Mouse (Mus musculus) left cerebral cortex, postnatal 14 days (tissue): ENCODE results near the gene Btbd9. TPM values are rescaled to one million over a fixed set of nuclear protein-coding genes. Genes with fewer than 3 reads are reported as not detected.

Experiments used
- DNase-seq, 2 experiments: peaks; one replicate each; pipeline ENCODE4 v3.0.0; 2021 to 2022; ENCODE audit warnings: low spot score in 2 of 2, mixed read lengths in 1 of 2
- intact Hi-C: fragments of 180-260 bp; cut with DNase I; formaldehyde crosslinking; loops from one replicate; pipeline ENCODE4 v1.15.1; 2025
- total RNA-seq, 2 experiments: library from RNA; stranded (reverse); gene quantifications; 2 replicates each; pipeline ENCODE4 v1.2.3; 2021

The Btbd9 gene
- total RNA-seq, 2 experiments from 2014 or later = 78.9 to 95.2 TPM

DNA sequence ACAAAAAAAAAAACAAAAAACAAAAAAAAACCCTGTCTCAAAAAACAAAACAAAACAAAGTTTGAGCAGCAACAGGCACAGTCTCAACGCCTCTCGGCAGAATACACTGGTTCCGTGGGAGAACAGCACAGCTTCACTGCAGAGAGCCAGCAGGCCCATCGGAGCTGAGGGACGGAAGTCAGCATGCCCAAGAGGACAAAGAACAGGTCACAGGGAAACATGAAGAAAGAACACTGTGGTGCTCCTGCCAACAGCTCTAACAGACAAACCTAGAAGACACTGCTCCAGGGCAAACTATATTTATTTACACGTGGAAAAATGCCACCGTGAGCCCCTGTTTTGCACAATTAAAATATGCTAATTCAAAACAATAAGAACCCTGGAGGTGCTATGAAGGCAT lies 11.3 kb downstream of the Btbd9 start:
- intact Hi-C loops = no loop called here
- no peak for DNase-seq

DNA sequence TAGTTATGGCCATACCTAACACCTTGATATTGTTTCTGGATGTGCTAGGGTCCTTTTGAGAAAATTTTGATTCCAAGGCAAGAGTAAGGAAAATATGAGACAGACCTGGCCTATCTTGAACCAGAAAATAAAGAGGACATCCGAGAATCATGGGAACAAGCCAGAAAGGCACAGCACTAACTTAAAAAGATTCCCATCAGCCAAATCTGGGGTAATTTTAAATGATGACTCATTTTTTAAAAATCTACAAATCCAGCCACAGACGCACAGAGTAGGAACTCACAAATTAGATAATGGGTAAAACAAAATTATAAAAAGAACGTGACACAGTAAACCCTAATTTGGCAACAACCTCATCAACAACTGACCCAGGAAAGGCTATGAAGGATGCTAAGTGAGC lies 11.9 kb downstream of the Btbd9 start:
- DNase-seq = no peak
- intact Hi-C loops = no loop called here

DNA sequence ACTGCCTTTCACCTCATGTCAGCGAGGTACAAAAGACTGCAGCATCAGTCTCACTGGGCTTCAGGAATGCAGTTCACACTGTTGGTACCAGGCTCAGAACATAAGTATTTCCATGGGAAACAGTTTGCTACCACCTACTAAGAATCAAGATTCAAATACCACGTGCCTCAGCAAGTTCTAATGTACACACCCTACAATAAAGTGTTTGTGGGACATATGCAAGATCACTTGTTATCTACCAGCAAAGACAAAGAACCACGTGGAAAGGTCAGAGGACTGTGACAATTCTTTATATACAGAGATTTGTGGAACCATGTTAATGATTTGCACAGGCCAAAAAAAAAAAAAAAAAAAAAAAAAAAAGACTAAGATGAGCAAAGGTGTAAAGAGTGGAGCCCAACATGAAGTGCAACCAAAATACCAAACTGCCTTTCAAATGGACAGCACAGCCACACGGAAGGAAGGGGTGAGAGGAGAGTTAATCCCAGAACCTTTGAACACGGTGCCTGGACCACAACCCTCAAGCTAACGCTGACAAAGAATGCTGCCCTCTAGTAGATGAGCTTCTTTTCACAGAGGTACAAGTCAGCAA lies 12.7 kb downstream of the Btbd9 start:
- intact Hi-C loops = no loop called here
- no peak for DNase-seq

DNA sequence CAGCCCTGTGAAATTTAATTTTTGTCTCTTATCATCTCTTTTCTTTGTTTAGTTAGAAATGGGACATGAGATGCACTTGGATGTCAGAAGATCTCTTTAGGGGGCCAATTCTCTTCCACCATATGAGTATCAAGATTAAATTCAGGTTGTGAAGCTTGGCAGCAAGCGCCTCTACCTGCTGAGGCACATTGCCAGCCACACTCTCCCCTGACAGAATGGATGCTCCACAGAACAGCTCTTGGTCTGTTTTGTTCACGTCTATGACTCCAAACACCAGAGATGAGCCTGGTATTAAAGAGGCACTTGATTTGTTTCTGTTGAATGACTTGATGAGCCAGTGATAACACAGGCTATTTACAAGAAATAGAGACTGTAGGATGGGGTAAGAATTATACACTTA lies 13.5 kb downstream of the Btbd9 start:
- intact Hi-C loops = no loop called here
- no peak for DNase-seq

DNA sequence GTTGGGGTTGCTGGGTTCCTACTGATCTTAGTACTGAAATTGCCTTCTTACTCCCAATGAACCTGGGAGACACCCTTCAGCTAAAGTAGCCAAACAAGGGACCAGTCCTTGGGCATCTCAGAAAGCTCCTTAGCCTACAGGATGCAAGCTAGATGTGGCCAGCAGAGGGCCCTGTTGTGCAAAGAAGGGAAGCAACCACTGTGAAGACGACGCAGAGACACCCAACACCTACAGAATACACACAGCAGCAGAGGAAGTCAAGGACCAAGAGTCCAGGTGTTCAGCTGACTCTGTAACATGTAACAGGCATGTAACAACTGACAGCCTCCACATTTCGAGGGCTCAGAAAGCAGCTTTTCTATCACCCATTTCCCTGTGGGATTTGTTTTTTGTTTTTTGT lies 16.8 kb downstream of the Btbd9 start:
- intact Hi-C loops = no loop called here
- peak; percentile 37 to 64 for DNase-seq

DNA sequence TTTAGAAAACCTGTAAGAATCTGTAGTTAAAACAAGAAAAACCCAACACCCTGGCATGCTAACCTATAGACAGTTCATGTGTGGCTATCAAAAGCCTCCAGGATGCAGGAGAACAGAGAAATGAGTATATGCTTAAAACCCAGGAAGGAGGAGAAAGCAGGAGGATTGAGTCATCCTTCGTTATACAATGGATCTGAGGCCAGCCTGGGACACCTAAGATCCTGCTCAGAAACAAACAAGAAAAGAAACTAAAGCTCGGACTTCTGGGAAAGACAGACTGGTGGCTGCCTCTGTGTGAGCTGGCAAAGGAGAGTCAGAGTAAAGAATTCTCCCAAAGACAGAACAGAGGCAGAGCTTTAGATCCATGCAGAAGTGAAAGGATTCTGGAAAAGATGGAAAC lies 17.7 kb downstream of the Btbd9 start:
- intact Hi-C loops = no loop called here
- no peak for DNase-seq

DNA sequence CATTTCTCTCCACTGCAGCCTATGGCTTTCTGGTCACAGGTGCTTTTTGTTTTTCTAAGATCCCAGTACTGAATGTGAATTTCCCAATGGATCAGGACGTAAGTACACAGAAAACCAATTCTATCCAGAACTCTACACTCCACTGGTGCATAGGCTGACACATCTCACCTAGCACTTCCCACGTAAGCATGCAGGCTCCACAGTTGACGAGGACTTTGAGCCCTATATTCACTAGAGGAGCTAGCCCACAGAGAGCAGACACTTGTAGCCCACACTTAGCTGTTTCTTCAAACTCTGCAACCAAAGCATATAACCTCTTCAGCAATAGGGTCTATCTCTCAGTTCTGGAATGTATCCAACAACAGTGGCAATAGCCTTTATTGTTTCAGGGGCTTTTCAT lies 19.8 kb downstream of the Btbd9 start:
- intact Hi-C loops = no loop called here
- DNase-seq = no peak

DNA sequence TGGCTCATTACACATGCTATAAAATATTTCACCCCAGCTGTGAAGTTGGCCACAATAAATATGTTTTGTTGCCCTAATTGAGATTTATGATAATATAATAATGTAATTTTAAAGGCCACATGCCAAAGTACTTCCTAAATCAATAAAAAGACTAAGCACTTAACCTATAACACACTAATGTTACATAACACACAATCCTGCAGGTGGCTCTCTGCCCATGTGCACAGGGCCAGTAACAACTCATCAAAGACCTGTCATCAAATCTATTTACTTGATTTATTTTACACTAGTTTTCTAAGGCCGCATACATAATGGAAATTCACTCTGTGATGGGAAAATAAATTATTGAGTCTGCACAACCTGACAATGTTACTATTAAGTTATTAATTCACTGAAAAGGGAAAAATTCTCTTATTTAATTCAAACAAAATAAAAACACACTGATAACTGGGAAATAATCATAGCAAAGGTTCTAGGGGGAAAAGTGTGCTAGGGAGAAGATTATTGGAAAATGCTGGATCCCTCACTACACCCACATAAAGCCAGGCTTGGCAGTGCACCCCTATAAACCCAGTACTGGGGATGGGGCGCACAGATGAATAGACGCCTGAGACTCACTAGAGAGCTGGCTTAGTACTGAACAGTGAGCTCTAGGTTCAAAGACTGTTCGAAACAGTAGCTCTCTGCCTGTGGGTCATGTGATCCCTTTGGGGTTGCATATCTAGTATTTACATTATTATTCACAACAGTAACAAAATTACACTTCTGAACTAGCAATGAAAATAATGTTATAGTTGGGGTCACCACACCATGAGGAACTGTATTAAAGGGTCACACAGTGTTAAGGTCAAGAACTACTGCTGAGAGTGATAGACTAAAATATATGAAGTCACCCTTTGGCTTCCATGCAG lies 23.0 kb downstream of the Btbd9 start:
- intact Hi-C loops = no loop called here

DNA sequence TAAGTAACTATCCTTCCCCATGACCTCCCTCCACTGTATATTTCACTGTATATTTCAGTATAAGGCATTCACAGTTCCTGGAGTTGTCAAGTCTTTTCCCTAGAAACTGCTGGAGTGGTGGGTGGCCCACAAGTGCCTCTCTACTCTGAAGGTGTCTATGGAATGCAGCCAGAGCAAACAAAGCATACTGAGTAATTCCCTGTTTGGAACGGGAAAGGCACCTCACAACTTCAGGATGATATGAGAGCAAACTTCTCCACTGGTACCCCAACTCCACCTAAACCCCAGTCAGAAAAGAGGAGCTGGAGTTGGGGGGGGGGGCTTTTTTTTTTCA lies 25.5 kb downstream of the Btbd9 start:
- DNase-seq = peak; percentile 65 to 84
- intact Hi-C loops = no loop called here

More for the DNA sequence above, 23.0 kb downstream of the Btbd9 start:
- DNase-seq = no peak

DNA sequence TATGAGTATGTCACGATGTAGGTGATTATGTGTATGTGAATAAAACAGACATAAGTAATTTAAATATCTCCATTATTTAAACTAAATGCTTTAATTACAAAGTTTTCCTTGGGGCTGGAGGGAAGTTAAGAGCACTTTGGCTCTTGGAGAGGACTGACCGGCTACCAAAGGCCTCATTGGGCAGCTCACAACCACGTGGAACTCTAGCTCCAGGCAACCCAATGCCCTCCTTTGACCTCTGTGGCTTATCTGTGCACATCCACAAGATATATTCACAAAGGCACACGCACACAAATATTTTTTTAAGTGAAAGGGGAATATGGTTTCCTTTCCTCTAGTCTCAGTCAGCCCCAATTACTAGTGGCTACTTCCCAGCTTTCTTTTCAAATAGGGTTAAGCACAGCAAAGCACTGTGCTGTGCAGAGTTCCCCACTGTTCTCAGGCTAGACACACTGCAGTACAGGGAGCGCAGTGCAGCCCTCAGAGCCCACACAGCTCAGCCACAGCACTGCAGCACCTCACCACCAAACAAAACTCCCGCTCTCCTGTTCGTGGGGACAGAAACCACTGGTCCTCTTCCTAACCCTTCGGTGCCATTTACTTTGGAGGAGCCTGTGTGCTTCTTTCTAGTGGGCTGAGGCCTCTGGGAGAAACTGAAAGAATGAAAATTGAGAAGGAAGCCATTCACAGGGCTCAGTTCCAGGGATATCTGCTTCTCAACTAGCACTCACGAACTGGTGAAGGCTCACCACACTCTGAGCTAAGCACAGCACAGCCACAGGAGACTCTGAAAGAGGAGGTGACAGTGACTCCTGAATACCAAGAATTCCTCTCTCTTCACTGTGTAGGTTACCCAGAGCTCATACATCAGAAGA lies 26.2 kb downstream of the Btbd9 start:
- intact Hi-C loops = no loop called here
- no peak for DNase-seq

DNA sequence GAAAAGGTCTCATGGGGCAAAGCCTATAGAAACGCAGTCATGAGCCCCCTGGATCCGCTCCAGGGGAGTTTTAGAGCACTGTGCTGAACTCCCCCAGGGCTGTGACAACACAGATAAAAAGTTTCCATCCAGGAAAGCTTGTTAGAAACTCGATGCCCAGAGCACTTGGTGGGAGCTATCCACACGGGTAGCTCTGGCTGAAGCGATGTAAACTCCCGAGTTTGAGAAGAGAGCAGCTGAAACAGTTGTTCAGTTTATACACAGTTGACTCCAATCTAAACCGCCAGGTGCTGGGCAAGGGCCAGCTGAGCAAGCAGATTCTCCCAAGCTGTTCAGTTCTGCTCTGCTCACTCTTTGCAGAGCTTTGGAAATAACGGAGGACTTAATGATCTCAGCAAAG lies 37.2 kb downstream of the Btbd9 start:
- intact Hi-C loops = no loop called here
- peak in 1 of 2 experiments; percentile 49 for DNase-seq

DNA sequence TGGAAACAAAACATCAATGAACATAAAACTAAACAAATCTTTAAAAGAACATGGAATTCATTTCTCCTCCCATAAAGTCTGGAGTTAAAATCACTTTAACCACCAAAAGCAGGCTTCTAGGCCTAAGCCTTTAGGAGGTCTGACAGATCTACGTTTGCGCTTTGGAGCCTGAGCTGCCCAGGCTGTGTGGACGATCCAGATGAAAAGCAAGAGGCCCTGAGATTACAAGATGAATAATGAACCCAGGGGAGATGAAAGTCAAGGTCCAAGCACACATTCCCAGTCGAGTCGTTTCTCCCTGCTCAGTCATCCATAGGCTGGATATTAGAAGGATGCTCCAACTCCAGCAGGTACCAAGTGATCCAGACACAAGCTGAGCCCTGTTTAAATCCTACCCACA lies 39.6 kb downstream of the Btbd9 start:
- intact Hi-C loops = no loop called here
- DNase-seq = no peak

DNA sequence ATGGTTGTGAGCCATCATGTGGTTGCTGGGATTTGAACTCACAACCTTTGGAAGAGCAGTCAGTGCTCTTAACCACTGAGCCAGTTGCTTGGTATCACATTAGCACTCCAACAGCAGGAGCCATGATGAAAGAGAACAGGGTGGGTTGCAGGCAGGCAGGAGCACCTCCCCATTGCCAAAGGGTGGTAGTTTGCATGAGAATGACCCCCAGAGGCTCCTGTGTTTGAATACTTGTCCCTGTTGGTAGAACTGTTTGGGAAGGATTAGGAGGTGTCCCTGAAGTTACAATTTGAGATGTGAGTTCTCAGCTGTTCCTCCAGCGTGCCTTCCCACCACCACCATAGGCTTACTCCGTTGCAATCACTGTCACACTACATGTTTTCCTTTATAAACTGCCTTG lies 43.2 kb downstream of the Btbd9 start:
- no peak for DNase-seq
- intact Hi-C loops = no loop called here

DNA sequence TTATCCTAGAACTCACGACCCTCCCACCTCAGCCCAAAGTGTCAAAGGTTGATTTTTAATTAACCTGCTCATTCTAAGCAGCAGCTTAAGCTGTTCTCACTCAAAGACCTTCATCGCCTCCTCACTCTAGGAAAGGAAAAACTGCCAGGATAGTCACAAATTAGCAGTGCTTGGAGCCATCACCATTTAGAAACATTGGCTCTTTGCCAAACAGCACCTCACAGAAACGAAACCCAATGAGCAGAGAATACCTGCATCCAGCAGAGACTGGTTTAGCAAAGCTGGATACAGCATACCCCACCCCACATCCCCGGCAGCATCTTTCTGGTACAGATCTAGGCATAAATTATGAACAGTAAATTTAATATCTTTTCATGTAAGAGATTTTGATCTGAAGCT lies 45.7 kb downstream of the Btbd9 start:
- intact Hi-C loops = no loop called here
- DNase-seq = no peak

DNA sequence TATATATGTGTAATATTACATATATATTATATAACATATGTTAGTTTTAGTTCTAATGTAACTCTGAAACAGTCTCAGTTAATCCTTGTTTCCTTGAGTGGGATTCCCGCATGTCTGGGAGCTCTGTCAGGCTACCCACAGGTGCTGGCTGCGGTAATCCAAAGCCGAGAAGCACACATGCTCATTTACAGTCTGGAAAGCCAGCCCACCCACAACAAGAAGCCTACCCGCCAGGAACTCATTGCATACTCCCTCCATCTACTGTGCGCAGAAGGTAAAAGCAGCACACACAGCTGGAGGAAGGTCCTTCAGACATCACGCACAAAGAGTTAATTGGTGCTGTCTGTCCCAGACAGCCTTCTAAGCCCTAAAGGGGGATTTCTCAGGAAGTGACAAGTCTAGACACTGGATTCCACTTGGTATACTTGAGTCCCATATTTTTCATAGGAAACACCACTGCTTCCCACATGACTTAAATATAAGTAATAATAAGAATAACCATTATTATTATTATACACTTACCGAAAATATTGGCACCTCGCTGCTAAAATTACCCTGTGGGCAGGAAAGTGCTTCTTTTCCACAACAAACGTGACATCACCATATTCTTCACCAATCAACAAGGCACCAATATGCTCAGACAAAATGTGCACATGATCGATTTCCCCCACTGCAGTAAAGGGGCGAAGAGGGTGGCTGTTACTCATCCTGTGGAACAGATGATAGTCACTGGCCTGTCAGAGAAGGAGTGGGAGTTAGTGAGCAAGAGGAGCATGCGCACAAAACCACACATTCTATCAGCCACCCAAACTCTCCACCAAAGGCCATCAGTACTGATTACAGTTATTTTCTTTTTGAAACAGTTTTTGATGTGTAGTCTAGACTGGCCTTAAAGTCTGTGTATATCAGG lies 46.4 kb downstream of the Btbd9 start:
- intact Hi-C loops = no loop called here
- DNase-seq = peak; percentile 39 to 41

DNA sequence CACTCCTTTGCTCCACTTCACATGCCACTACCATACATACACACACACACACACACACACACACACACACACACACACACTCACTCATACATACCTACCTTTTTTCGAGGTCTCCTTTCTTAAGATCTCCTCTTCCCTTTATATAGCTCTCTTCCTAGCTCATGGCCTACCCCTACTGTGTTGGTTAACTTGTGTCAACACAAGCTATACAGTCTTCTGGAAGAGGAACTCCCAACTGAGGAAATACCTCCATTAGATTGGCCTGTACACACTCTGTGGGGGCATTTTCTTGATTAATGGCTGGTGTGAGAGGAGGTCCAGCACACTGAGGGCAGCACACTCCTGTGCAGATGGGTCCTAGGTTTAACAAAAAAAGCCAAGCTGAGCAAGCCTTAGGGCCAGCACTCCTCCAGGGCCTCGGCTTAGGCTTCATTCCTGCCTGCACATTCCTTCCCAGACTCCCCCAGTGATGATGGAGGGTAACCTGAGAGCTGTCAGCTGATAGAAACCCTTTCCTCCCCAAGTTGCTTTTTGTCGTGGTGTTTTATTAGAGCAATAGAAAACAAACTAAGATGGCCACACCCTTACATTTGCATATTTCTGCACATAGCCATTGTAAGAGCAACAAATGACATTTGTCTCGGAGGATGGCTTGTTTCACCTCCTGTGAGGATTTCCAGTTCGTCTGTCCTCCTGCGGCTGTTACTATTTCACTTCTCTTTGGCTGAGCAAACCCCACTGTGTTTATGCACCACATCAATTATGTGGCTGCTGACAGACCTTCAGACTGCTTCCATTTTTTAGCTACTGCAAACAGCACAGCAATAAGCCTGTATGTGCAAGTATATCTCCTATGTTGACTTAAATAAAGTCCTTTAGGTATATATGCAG lies 50.6 kb downstream of the Btbd9 start:
- intact Hi-C loops = no loop called here
- no peak for DNase-seq

DNA sequence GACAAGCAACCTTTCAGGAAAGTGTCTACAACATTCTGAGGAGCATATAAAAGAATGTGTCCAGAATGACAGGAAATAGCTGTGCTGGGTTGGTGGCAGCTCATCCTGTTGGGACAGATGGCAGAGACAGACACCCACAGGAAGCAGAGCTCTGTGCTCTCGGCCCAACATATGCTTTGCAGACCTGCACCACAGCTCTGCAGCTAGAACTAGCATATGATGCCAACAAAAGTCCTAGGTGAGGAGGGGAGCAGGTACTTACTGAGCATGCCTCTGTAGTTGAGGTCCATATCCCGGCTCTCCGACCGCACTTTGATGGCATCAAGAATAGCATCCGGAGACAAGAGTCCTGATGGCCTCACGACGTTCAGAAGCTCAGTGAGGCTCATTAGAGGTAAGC lies 51.8 kb downstream of the Btbd9 start:
- peak; percentile 53 to 69 for DNase-seq
- intact Hi-C loops = no loop called here

DNA sequence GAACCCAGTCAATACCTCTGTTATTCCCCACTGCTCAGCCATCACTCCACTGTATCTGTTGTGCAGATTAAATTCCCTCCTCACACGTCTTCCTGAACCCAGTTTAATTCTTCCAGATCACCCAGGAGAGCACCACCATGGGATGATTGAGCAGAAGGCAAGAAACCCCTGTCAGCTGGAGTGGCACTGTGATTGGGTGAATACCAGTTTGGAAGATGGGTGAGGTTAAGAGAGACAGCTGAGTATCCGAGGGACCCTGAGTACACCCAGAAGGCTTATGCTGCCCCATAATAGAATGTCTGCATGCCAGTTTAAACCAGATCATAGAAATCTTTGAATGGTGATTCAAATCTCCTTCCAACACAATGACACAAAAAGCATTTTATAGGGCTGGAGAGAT lies 52.5 kb downstream of the Btbd9 start:
- intact Hi-C loops = no loop called here

More for the DNA sequence above, 52.5 kb downstream of the Btbd9 start:
- no peak for DNase-seq
